Mouse (Mus musculus): Measurements from ENCODE around the gene Bnc2.

DNA sequence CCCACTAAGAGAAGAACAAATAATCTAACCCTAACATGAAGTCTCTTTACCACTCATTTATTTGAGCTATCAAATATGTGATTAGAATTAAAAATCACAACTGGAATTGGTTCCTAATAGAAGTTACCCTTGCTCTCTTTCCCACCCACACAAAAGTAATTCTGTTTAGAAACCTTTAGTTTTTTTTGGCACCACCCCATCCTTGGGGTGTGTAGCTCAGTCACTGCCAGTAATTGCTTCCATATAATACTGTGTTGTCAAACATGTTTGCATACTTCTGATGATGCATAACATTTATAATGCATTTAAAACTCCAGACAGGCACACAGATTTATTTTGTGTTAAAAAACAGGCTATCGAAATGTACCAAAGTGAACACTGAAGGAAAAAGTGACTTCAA lies 96.8 kb downstream of the Bnc2 start:
- TF ChIP-seq POLR2A (IDR thresholded peaks at IDR 0.05; ENCODE audit: insufficient read depth, low read length) = no peak
- TF ChIP-seq EP300 (IDR thresholded peaks at IDR 0.05; ENCODE audit: insufficient read depth, low read depth, low read length) = no peak
- TF ChIP-seq CTCF (IDR thresholded peaks at IDR 0.05; ENCODE audit: low read depth, low read length) = no peak
